Mouse (Mus musculus) heart, embryonic 11.5 days (tissue): Measurements from ENCODE around the gene Nsfl1c. TPM values are rescaled to one million over a fixed set of nuclear protein-coding genes. Genes with fewer than 3 reads are reported as not detected.

Source experiments
- ATAC-seq: fragments of 200-750 bp; cut with Nextera tagmentation; replicated peaks from 2 replicates; pipeline ENCODE4 v1.8.0; 2017; ENCODE audit warnings: moderate library complexity; ENCODE audit not compliant: insufficient number of reproducible peaks, low FRiP score, low TSS enrichment
- H3K27ac ChIP-seq: fragments of 300-500 bp; sonication (generic); 2 replicates; pipeline ENCODE4 v1.5.1; 2014; ENCODE audit warnings: mild to moderate bottlenecking, low read depth, low read length
- H3K27me3 ChIP-seq: fragments of 300-500 bp; sonication (generic); 2 replicates; pipeline ENCODE4 v1.6.1; 2014; ENCODE audit warnings: mild to moderate bottlenecking, low read length, mixed read lengths; ENCODE audit not compliant: control insufficient read depth, insufficient read depth
- H3K36me3 ChIP-seq: fragments of 300-500 bp; sonication (generic); 2 replicates; pipeline ENCODE4 v1.6.1; 2014; ENCODE audit warnings: mild to moderate bottlenecking, low read length, moderate library complexity, mixed read lengths; ENCODE audit not compliant: control insufficient read depth, insufficient read depth
- H3K4me1 ChIP-seq: fragments of 300-500 bp; sonication (generic); 2 replicates; pipeline ENCODE4 v1.6.1; 2014; ENCODE audit warnings: low read length; ENCODE audit not compliant: control insufficient read depth, insufficient read depth
- H3K4me2 ChIP-seq: fragments of 300-500 bp; sonication (generic); 2 replicates; pipeline ENCODE4 v1.6.1; 2014; ENCODE audit warnings: mild to moderate bottlenecking, moderate library complexity
- H3K4me3 ChIP-seq: fragments of 300-500 bp; sonication (generic); 2 replicates; pipeline ENCODE4 v1.5.1; 2014; ENCODE audit warnings: low read depth, low read length
- H3K9ac ChIP-seq: fragments of 300-500 bp; sonication (generic); 2 replicates; pipeline ENCODE4 v1.6.1; 2014; ENCODE audit warnings: mild to moderate bottlenecking, low read depth, low read length, moderate library complexity
- H3K9me3 ChIP-seq: fragments of 300-500 bp; sonication (generic); replicated peaks from 2 replicates; pipeline ENCODE4 v1.6.1; 2016; ENCODE audit warnings: low read length; ENCODE audit not compliant: control insufficient read depth
- WGBS: fragments of 180-500 bp; shearing (Covaris S2); extraction: QIAGEN DNeasy Blood & Tissue Kit; methylation state at CpG from one replicate; pipeline ENCODE4 v1.1.7; 2014; ENCODE audit not compliant: insufficient replicate concordance; 5-methylcytosine and 5-hydroxymethylcytosine counted together
- polyA plus RNA-seq: library from polyadenylated mRNA; unstranded; fragments of >200 nt; fragmentation: Nextera tagmentation; extraction: Ambion mirVana; gene quantifications from 2 replicates; pipeline ENCODE4 v1.2.1, GENCODE M21; 2014

The Nsfl1c gene
- polyA plus RNA-seq, 1 experiment from 2014 or later, result 184 TPM

GRCm38 (mm10) chr2:151536618-151536974, 42.6 kb downstream of the Nsfl1c start:
- 70% methylated on average over 5 of the region's 5 CpGs for WGBS
- ATAC-seq, result no peak

GRCm38 (mm10) chr2:151538646-151539045, 44.7 kb downstream of the Nsfl1c start:
- H3K4me3 ChIP-seq, result no peak overlapping the region
- 61% methylated on average over 4 of the region's 4 CpGs for WGBS
- no peak overlapping the region for H3K9ac ChIP-seq
- no peak overlapping the region for H3K4me2 ChIP-seq
- no peaks in the 10 kb centered on the region for H3K9me3 ChIP-seq
- peaks cover 5% of the 10 kb centered on the region for H3K4me1 ChIP-seq
- no peak for ATAC-seq
- no peak overlapping the region for H3K27ac ChIP-seq
- no peaks in the 10 kb centered on the region for H3K27me3 ChIP-seq
- H3K36me3 ChIP-seq, result no peaks in the 10 kb centered on the region

More at GRCm38 (mm10) chr2:151536618-151536974, 42.6 kb downstream of the Nsfl1c start:
- H3K4me1 ChIP-seq, result peaks cover 4% of the 10 kb centered on the region
- no peaks in the 10 kb centered on the region for H3K9me3 ChIP-seq
- no peak overlapping the region for H3K9ac ChIP-seq
- no peaks in the 10 kb centered on the region for H3K36me3 ChIP-seq
- H3K4me2 ChIP-seq, result no peak overlapping the region
- no peak overlapping the region for H3K4me3 ChIP-seq
- H3K27me3 ChIP-seq, result no peaks in the 10 kb centered on the region
- H3K27ac ChIP-seq, result no peak overlapping the region

- Histone ChIP-seq H3K27ac (peak within 1 kb of the TSS; percentile 97), H3K9me3 (no peaks in the 10 kb centered on the region), H3K4me2 (peak within 1 kb of the TSS; percentile 88), H3K4me1 (peaks cover 39% of the 10 kb centered on the region), H3K4me3 (peak within 1 kb of the TSS; percentile 98), H3K36me3 (peaks cover 9% of the 10 kb centered on the region), H3K9ac (peak within 1 kb of the TSS; percentile 98), H3K27me3 (no peaks in the 10 kb centered on the region)
- under 1% methylated on average over 78 of the region's 93 CpGs for WGBS
- ATAC-seq, result peak; percentile 95
These were observed 48.5 kb downstream of the Nsfl1c start, which contains the start of gene Fkbp1a for GRCm38 (mm10) chr2:151542323-151543062. TSS of gene Fkbp1a (plus strand) at chr2:151542483.

GRCm38 (mm10) chr2:151543063-151543895, 49.3 kb downstream of the Nsfl1c start:
- Histone ChIP-seq H3K36me3 (peaks cover 16% of the 10 kb centered on the region), H3K9me3 (no peaks in the 10 kb centered on the region), H3K27ac (peak overlapping the region; percentile 97), H3K4me2 (peak overlapping the region; percentile 88), H3K9ac (peak overlapping the region; percentile 98), H3K4me1 (peaks cover 46% of the 10 kb centered on the region), H3K27me3 (no peaks in the 10 kb centered on the region), H3K4me3 (peak overlapping the region; percentile 98)
- WGBS, result under 1% methylated on average over 21 of the region's 21 CpGs
- ATAC-seq, result 0 out of 2 replicates have a peak, but pooled peaks have one; percentile 14

- Histone ChIP-seq H3K4me2 (peak overlapping the region; percentile 88), H3K36me3 (peaks cover 16% of the 10 kb centered on the region), H3K4me1 (peaks cover 56% of the 10 kb centered on the region), H3K9me3 (no peaks in the 10 kb centered on the region), H3K9ac (peak overlapping the region; percentile 98; the same call in 1 of the 2 replicates), H3K27me3 (no peaks in the 10 kb centered on the region), H3K4me3 (peak overlapping the region; percentile 98), H3K27ac (peak overlapping the region; percentile 54; the same call in 1 of the 2 replicates)
- 52% methylated on average over 6 of the region's 6 CpGs for WGBS
- ATAC-seq, result no peak
These were observed 50.7 kb downstream of the Nsfl1c start for GRCm38 (mm10) chr2:151544673-151545072.

- H3K9ac ChIP-seq, result no peak overlapping the region
- 89% methylated on average over 4 of the region's 4 CpGs for WGBS
- no peak overlapping the region for H3K27ac ChIP-seq
- H3K4me3 ChIP-seq, result no peak overlapping the region
- H3K36me3 ChIP-seq, result peaks cover 22% of the 10 kb centered on the region
- peaks cover 66% of the 10 kb centered on the region for H3K4me1 ChIP-seq
- no peaks in the 10 kb centered on the region for H3K9me3 ChIP-seq
- no peak for ATAC-seq
- H3K27me3 ChIP-seq, result no peaks in the 10 kb centered on the region
- no peak overlapping the region for H3K4me2 ChIP-seq
These were observed 52.6 kb downstream of the Nsfl1c start for GRCm38 (mm10) chr2:151546571-151546970.

GRCm38 (mm10) chr2:151549615-151550121, 55.7 kb downstream of the Nsfl1c start:
- no peak overlapping the region for H3K9ac ChIP-seq
- ATAC-seq, result no peak
- 65% methylated on average over 3 of the region's 3 CpGs for WGBS
- H3K36me3 ChIP-seq, result peaks cover 27% of the 10 kb centered on the region
- H3K4me2 ChIP-seq, result no peak overlapping the region
- peaks cover 58% of the 10 kb centered on the region for H3K4me1 ChIP-seq
- no peaks in the 10 kb centered on the region for H3K27me3 ChIP-seq
- no peaks in the 10 kb centered on the region for H3K9me3 ChIP-seq
- H3K27ac ChIP-seq, result 0 out of 2 replicates have a peak overlapping the region, but pooled peaks have one; percentile 22
- no peak overlapping the region for H3K4me3 ChIP-seq
